8 mouse cellular contexts compared by ENCODE assay signal in the genomic region with DNA sequence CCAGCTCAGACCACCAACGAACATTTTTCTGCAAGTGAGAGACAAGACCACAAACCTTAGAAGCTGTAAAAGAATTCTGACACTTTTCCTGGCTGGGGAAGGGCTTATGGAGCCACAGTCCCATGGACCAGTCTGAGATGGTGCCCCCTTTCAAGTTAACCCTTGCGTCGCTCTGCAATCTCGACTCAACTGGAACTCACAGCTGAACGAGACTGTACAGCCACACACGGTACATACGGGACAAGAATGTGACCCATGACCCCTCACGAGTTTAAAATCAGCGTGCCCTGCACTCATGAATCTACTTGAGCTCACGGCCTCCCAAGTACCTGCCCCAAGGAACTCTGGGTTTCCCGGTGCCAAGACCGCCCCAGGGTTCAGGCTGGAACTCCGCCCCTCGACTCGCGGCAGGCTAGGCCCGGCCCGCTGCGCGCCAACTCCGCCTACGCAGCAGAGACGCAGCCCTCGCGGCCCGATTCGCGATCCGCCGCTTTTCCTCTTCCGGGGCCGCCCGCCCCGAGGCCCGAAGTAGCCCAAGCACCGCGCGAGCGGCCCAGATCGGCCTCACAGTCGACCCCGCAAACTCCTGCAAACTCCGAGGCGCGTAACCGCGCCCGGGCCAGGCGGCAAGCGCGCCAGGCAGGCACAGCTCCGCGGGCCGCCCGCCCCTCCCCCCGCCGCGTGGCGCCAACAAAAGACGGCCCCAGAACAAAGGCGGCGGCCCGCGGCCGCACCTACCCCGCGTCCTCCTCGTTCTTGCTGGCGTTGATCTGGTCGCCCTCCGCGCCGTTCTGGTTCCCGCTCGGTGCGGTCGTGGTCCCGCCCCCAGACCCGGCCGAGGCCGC. TPM values are rescaled to one million over a fixed set of nuclear protein-coding genes. Genes with fewer than 3 reads are reported as not detected.
DNase-seq lines count a peak whose midpoint lies in the region; ATAC-seq and TF ChIP-seq lines count a peak whose summit lies in the region.

No protein-coding gene starts in this region.

- peaks cover 76% of the 10 kb centered on the region for H3K4me1 ChIP-seq in erythroblast, embryonic 14.5 days (ENCODE audit: control insufficient read depth)
- peaks cover 46% of the 10 kb centered on the region for H3K4me1 ChIP-seq in heart, embryonic 13.5 days
- peaks cover 77% of the 10 kb centered on the region for H3K4me1 ChIP-seq in liver, embryonic 15.5 days (replicated peaks)
- peaks cover 28% of the 10 kb centered on the region for H3K4me1 ChIP-seq in neural tube, embryonic 12.5 days
- no peaks in the 10 kb centered on the region; the same call in 1 of the 2 replicates for H3K4me1 ChIP-seq in stomach, postnatal 0 days (replicated peaks; ENCODE audit: control insufficient read depth, insufficient read depth)

- H3K9ac ChIP-seq in heart, embryonic 13.5 days = peak overlapping the region; percentile 100
- H3K9ac ChIP-seq in liver, embryonic 15.5 days = peak overlapping the region; percentile 92
- peak overlapping the region; percentile 100 for H3K9ac ChIP-seq in neural tube, embryonic 12.5 days
- peak overlapping the region; percentile 98 for H3K9ac ChIP-seq in stomach, postnatal 0 days (ENCODE audit: low read length)

- H3K4me2 ChIP-seq in heart, embryonic 13.5 days = peak overlapping the region; percentile 98
- H3K4me2 ChIP-seq in liver, embryonic 15.5 days = peak overlapping the region; percentile 84
- H3K4me2 ChIP-seq in neural tube, embryonic 12.5 days (replicated peaks) = peak overlapping the region; percentile 91
- H3K4me2 ChIP-seq in stomach, postnatal 0 days (replicated peaks; ENCODE audit: low read depth) = peak overlapping the region; percentile 83

- peak overlapping the region; percentile 98 for H3K4me3 ChIP-seq in erythroblast, embryonic 14.5 days (replicated peaks)
- H3K4me3 ChIP-seq in heart, embryonic 13.5 days = peak overlapping the region; percentile 96
- peak overlapping the region; percentile 90 for H3K4me3 ChIP-seq in liver, embryonic 15.5 days (replicated peaks)
- peak overlapping the region; percentile 100 for H3K4me3 ChIP-seq in neural tube, embryonic 12.5 days
- H3K4me3 ChIP-seq in stomach, postnatal 0 days (ENCODE audit: low read depth, low read length) = peak overlapping the region; percentile 97

- no peaks in the 10 kb centered on the region for H3K9me3 ChIP-seq in erythroblast, embryonic 14.5 days (ENCODE audit: control insufficient read depth, low read length)
- no peaks in the 10 kb centered on the region for H3K9me3 ChIP-seq in heart, embryonic 13.5 days
- no peaks in the 10 kb centered on the region for H3K9me3 ChIP-seq in liver, embryonic 15.5 days (replicated peaks)
- H3K9me3 ChIP-seq in neural tube, embryonic 12.5 days = no peaks in the 10 kb centered on the region
- H3K9me3 ChIP-seq in stomach, postnatal 0 days (ENCODE audit: control insufficient read depth, low read length) = no peaks in the 10 kb centered on the region

- DNase-seq in CD4-positive helper T cell, adult 2 months (ENCODE audit: low read depth, low spot score) = peak; percentile 92
- DNase-seq in brain, embryonic 14.5 days (ENCODE audit: low read depth) = peak; percentile 90
- DNase-seq in kidney, postnatal 10 days = peak; percentile 95
- DNase-seq in stomach, postnatal 0 days (ENCODE audit: low spot score) = peak; percentile 94

- no peaks in the 10 kb centered on the region for H3K27me3 ChIP-seq in erythroblast, embryonic 14.5 days (ENCODE audit: control insufficient read depth)
- H3K27me3 ChIP-seq in heart, embryonic 13.5 days (replicated peaks) = no peaks in the 10 kb centered on the region
- no peaks in the 10 kb centered on the region for H3K27me3 ChIP-seq in liver, embryonic 15.5 days
- no peaks in the 10 kb centered on the region for H3K27me3 ChIP-seq in neural tube, embryonic 12.5 days (replicated peaks)
- H3K27me3 ChIP-seq in stomach, postnatal 0 days (ENCODE audit: control insufficient read depth, insufficient read depth, low read length) = no peaks in the 10 kb centered on the region

- TF ChIP-seq POLR2A in brain, embryonic 14.5 days (IDR thresholded peaks at IDR 0.05; ENCODE audit: borderline replicate concordance, extremely low read depth, insufficient read depth, insufficient read length, poor library complexity, severe bottlenecking) = 0 out of 2 replicates have a peak, but pooled peaks have one; percentile 40

- under 1% methylated on average over 80 of the region's 81 CpGs for WGBS in heart, embryonic 13.5 days
- WGBS in liver, embryonic 15.5 days (ENCODE audit: insufficient replicate concordance) = under 1% methylated on average over 81 of the region's 81 CpGs
- WGBS in neural tube, embryonic 12.5 days = under 1% methylated on average over 81 of the region's 81 CpGs
- under 1% methylated on average over 79 of the region's 81 CpGs for WGBS in stomach, postnatal 0 days

- TF ChIP-seq EP300 in stomach, postnatal 0 days (optimal IDR thresholded peaks at IDR 0.05) = no peak

- ATAC-seq in heart, embryonic 13.5 days (ENCODE audit: extremely low read depth, insufficient number of reproducible peaks, low FRiP score, low TSS enrichment) = peak; percentile 59
- peak; percentile 73 for ATAC-seq in liver, embryonic 15.5 days (ENCODE audit: insufficient read depth)
- ATAC-seq in neural tube, embryonic 12.5 days (ENCODE audit: low FRiP score, low read depth) = peak; percentile 57
- peak; percentile 89 for ATAC-seq in stomach, postnatal 0 days (ENCODE audit: low FRiP score, low TSS enrichment)

- no peak for TF ChIP-seq CTCF in brain, embryonic 14.5 days (IDR thresholded peaks at IDR 0.05; ENCODE audit: borderline replicate concordance, extremely low read depth, insufficient read depth, insufficient read length)
- no peak for TF ChIP-seq CTCF in stomach, postnatal 0 days (IDR thresholded peaks at IDR 0.05; ENCODE audit: low read depth)

- H3K36me3 ChIP-seq in erythroblast, embryonic 14.5 days (ENCODE audit: control insufficient read depth) = peaks cover 51% of the 10 kb centered on the region
- peaks cover 48% of the 10 kb centered on the region for H3K36me3 ChIP-seq in heart, embryonic 13.5 days
- H3K36me3 ChIP-seq in liver, embryonic 15.5 days (replicated peaks) = peaks cover 50% of the 10 kb centered on the region
- peaks cover 44% of the 10 kb centered on the region for H3K36me3 ChIP-seq in neural tube, embryonic 12.5 days
- H3K36me3 ChIP-seq in stomach, postnatal 0 days (ENCODE audit: control insufficient read depth, insufficient read depth, low read length) = peaks cover 24% of the 10 kb centered on the region

- H3K27ac ChIP-seq in heart, embryonic 13.5 days (replicated peaks) = peak overlapping the region; percentile 95
- H3K27ac ChIP-seq in liver, embryonic 15.5 days (replicated peaks) = peak overlapping the region; percentile 91
- peak overlapping the region; percentile 93 for H3K27ac ChIP-seq in neural tube, embryonic 12.5 days
- H3K27ac ChIP-seq in stomach, postnatal 0 days (replicated peaks) = peak overlapping the region; percentile 98

RNA-seq across cellular contexts. Expression of a gene that starts 0.8 kb away (rescaled TPM):
- polyA plus RNA-seq in brain, embryonic 14.5 days (2012; rRNA removed) = 597 and 651 TPM in 2 replicates
- 59.0 and 82.9 TPM in 2 replicates for polyA plus RNA-seq in erythroblast, embryonic 14.5 days (2012)
- polyA plus RNA-seq in heart, embryonic 13.5 days (2015; fragmentation: Nextera tagmentation; extraction: Ambion mirVana) = 273 and 282 TPM in 2 replicates
- 171 and 173 TPM in 2 replicates for polyA plus RNA-seq in liver, embryonic 15.5 days (2015; fragmentation: Nextera tagmentation; extraction: Ambion mirVana)
- polyA plus RNA-seq in neural tube, embryonic 12.5 days (2016; fragmentation: Nextera tagmentation; extraction: Ambion mirVana) = 734 and 808 TPM in 2 replicates
- polyA plus RNA-seq in stomach, postnatal 0 days (2015; fragmentation: Nextera tagmentation; extraction: Ambion mirVana) = 204 and 215 TPM in 2 replicates

RNA-seq across cellular contexts. Expression of a gene that starts 13.7 kb away (rescaled TPM):
- 69.2 and 78.5 TPM in 2 replicates for polyA plus RNA-seq in brain, embryonic 14.5 days (2012; rRNA removed)
- polyA plus RNA-seq in erythroblast, embryonic 14.5 days (2012) = 7.4 and 8.9 TPM in 2 replicates
- polyA plus RNA-seq in heart, embryonic 13.5 days (2015; fragmentation: Nextera tagmentation; extraction: Ambion mirVana) = 101 and 102 TPM in 2 replicates
- polyA plus RNA-seq in liver, embryonic 15.5 days (2015; fragmentation: Nextera tagmentation; extraction: Ambion mirVana) = 92.3 and 95.6 TPM in 2 replicates
- polyA plus RNA-seq in neural tube, embryonic 12.5 days (2016; fragmentation: Nextera tagmentation; extraction: Ambion mirVana) = 121 and 122 TPM in 2 replicates
- 134 and 144 TPM in 2 replicates for polyA plus RNA-seq in stomach, postnatal 0 days (2015; fragmentation: Nextera tagmentation; extraction: Ambion mirVana)

RNA-seq across cellular contexts. Expression of a gene that starts 21.3 kb away (rescaled TPM):
- 6.6 and 9.3 TPM in 2 replicates for polyA plus RNA-seq in brain, embryonic 14.5 days (2012; rRNA removed)
- 0.62 and 0.69 TPM in 2 replicates for polyA plus RNA-seq in erythroblast, embryonic 14.5 days (2012)
- polyA plus RNA-seq in heart, embryonic 13.5 days (2015; fragmentation: Nextera tagmentation; extraction: Ambion mirVana) = 13.1 and 14.6 TPM in 2 replicates
- 11.8 and 12.0 TPM in 2 replicates for polyA plus RNA-seq in liver, embryonic 15.5 days (2015; fragmentation: Nextera tagmentation; extraction: Ambion mirVana)
- polyA plus RNA-seq in neural tube, embryonic 12.5 days (2016; fragmentation: Nextera tagmentation; extraction: Ambion mirVana) = 14.4 and 16.1 TPM in 2 replicates
- polyA plus RNA-seq in stomach, postnatal 0 days (2015; fragmentation: Nextera tagmentation; extraction: Ambion mirVana) = 13.3 and 14.0 TPM in 2 replicates

RNA-seq across cellular contexts. Expression of a gene that starts 29.9 kb away (rescaled TPM):
- polyA plus RNA-seq in brain, embryonic 14.5 days (2012; rRNA removed) = 70.7 and 84.3 TPM in 2 replicates
- 1.4 and 1.5 TPM in 2 replicates for polyA plus RNA-seq in erythroblast, embryonic 14.5 days (2012)
- polyA plus RNA-seq in heart, embryonic 13.5 days (2015; fragmentation: Nextera tagmentation; extraction: Ambion mirVana) = 31.0 and 33.5 TPM in 2 replicates
- 20.0 and 21.1 TPM in 2 replicates for polyA plus RNA-seq in liver, embryonic 15.5 days (2015; fragmentation: Nextera tagmentation; extraction: Ambion mirVana)
- polyA plus RNA-seq in neural tube, embryonic 12.5 days (2016; fragmentation: Nextera tagmentation; extraction: Ambion mirVana) = 57.6 and 57.7 TPM in 2 replicates
- 34.6 and 35.3 TPM in 2 replicates for polyA plus RNA-seq in stomach, postnatal 0 days (2015; fragmentation: Nextera tagmentation; extraction: Ambion mirVana)

RNA-seq across cellular contexts. Expression of a gene that starts 44.8 kb away (rescaled TPM):
- 7.5 and 11.2 TPM in 2 replicates for polyA plus RNA-seq in brain, embryonic 14.5 days (2012; rRNA removed)
- polyA plus RNA-seq in erythroblast, embryonic 14.5 days (2012) = 0.03 TPM in 2 replicates
- 12.7 and 14.1 TPM in 2 replicates for polyA plus RNA-seq in heart, embryonic 13.5 days (2015; fragmentation: Nextera tagmentation; extraction: Ambion mirVana)
- 2.9 TPM in 2 replicates for polyA plus RNA-seq in liver, embryonic 15.5 days (2015; fragmentation: Nextera tagmentation; extraction: Ambion mirVana)
- polyA plus RNA-seq in neural tube, embryonic 12.5 days (2016; fragmentation: Nextera tagmentation; extraction: Ambion mirVana) = 15.1 and 16.8 TPM in 2 replicates
- 16.1 and 16.8 TPM in 2 replicates for polyA plus RNA-seq in stomach, postnatal 0 days (2015; fragmentation: Nextera tagmentation; extraction: Ambion mirVana)

Comparison
In these comparisons a context has a peak if more than half of its experiments do, and no peak if none do; other contexts are left out.
1. Peak in every context shown above with its lines: DNase-seq, ATAC-seq, H3K4me3 ChIP-seq and H3K27ac ChIP-seq.